Mouse (Mus musculus) myocyte (in vitro differentiated cells): ENCODE measurements around the gene Cnst. TPM values are rescaled to one million over a fixed set of nuclear protein-coding genes. Genes with fewer than 3 reads are reported as not detected.

Experiments
- H3K27me3 ChIP-seq: one replicate; pipeline ENCODE4 v1.6.1; 2011; ENCODE audit not compliant: control insufficient read depth, insufficient read depth, insufficient read length
- H3K36me3 ChIP-seq: one replicate; pipeline ENCODE4 v1.6.1; 2011; ENCODE audit not compliant: control insufficient read depth, insufficient read depth
- H3K4me2 ChIP-seq: one replicate; pipeline ENCODE4 v1.6.1; 2011; ENCODE audit warnings: low read depth, control low read depth
- H3K4me3 ChIP-seq: one replicate; pipeline ENCODE4 v1.5.1; 2011; ENCODE audit warnings: mild to moderate bottlenecking, control low read depth, moderate library complexity
- H3K79me2 ChIP-seq: one replicate; pipeline ENCODE4 v1.6.1; 2011; ENCODE audit not compliant: control insufficient read depth, insufficient read depth
- H3ac ChIP-seq: one replicate; pipeline ENCODE4 v1.6.1; 2011; ENCODE audit not compliant: control insufficient read depth, insufficient read length
- CEBPB ChIP-seq: IDR thresholded peaks from 2 replicates; pipeline ENCODE4 v1.6.1; 2011; ENCODE audit warnings: mild to moderate bottlenecking, moderate library complexity; ENCODE audit not compliant: poor library complexity, insufficient read depth, severe bottlenecking
- E2F4 ChIP-seq: IDR thresholded peaks from one replicate; pipeline ENCODE4 v1.6.1; 2011; ENCODE audit warnings: mild to moderate bottlenecking, control low read depth, moderate library complexity; ENCODE audit not compliant: insufficient read depth
- MAX ChIP-seq: IDR thresholded peaks from one replicate; pipeline ENCODE4 v1.6.1; 2011; ENCODE audit warnings: low read depth, mild to moderate bottlenecking, control low read depth
- MYOD1 ChIP-seq, 3 experiments: IDR thresholded peaks; one replicate each; pipeline ENCODE4 v1.6.1; 2011; ENCODE audit warnings: control low read depth in 2 of 3, low read depth in 2 of 3, mild to moderate bottlenecking in 2 of 3, moderate library complexity in 1 of 3; ENCODE audit not compliant: insufficient read length in 2 of 3, control insufficient read depth in 1 of 3
- MYOG ChIP-seq, 3 experiments: IDR thresholded peaks; one replicate each; pipeline ENCODE4 v1.6.1; 2011; ENCODE audit warnings: control low read depth in 2 of 3, low read depth in 2 of 3, mild to moderate bottlenecking in 2 of 3; ENCODE audit not compliant: insufficient read length in 2 of 3, control insufficient read depth in 1 of 3, insufficient read depth in 1 of 3
- POLR2A ChIP-seq: IDR thresholded peaks from one replicate; pipeline ENCODE4 v1.6.1; 2011; ENCODE audit warnings: low read depth, mild to moderate bottlenecking, control low read depth, moderate library complexity; ENCODE audit not compliant: insufficient read length
- POLR2AphosphoS2 ChIP-seq: IDR thresholded peaks from one replicate; pipeline ENCODE4 v1.6.1; 2011; ENCODE audit warnings: low read depth, control low read depth; ENCODE audit not compliant: insufficient read length
- REST ChIP-seq: IDR thresholded peaks from one replicate; pipeline ENCODE4 v1.6.1; 2011; ENCODE audit warnings: mild to moderate bottlenecking, control low read depth, moderate library complexity; ENCODE audit not compliant: insufficient read depth, insufficient read length
- SRF ChIP-seq: IDR thresholded peaks from one replicate; pipeline ENCODE4 v1.6.1; 2011; ENCODE audit warnings: low read depth; ENCODE audit not compliant: control insufficient read depth, insufficient read length
- TCF12 ChIP-seq: IDR thresholded peaks from one replicate; pipeline ENCODE4 v1.6.1; 2011; ENCODE audit warnings: mild to moderate bottlenecking, control low read depth; ENCODE audit not compliant: poor library complexity, insufficient read depth, severe bottlenecking
- TCF3 ChIP-seq: IDR thresholded peaks from one replicate; pipeline ENCODE4 v1.6.1; 2011; ENCODE audit warnings: low read depth, control low read depth; ENCODE audit not compliant: insufficient read length
- USF1 ChIP-seq: IDR thresholded peaks from one replicate; pipeline ENCODE4 v1.6.1; 2011; ENCODE audit warnings: low read depth, mild to moderate bottlenecking, control low read depth, moderate library complexity
- polyA plus RNA-seq: library from polyadenylated mRNA; unstranded; fragments of >200 nt; fragmentation: generic; extraction: Trizol; gene quantifications from one replicate; pipeline ENCODE4 v1.2.1, GENCODE M21; 2012; ENCODE audit warnings: missing spikeins

Cnst gene
- polyA plus RNA-seq, 1 experiment, result 14.0 TPM

- H3ac ChIP-seq, result no peak overlapping the region
- H3K27me3 ChIP-seq, result no peaks in the 10 kb centered on the region
- H3K4me2 ChIP-seq, result no peak overlapping the region
- no peaks in the 10 kb centered on the region for H3K36me3 ChIP-seq
- H3K4me3 ChIP-seq, result no peak overlapping the region
- TF ChIP-seq POLR2A, result no peak
- no peak for TF ChIP-seq MAX
- no peak for TF ChIP-seq MYOD1 (IDR thresholded peaks at IDR 0.05; ENCODE audit: control insufficient read depth in 1 of 3, insufficient read length in 2 of 3, low read depth in 2 of 3)
- no peak for TF ChIP-seq CEBPB
- no peak for TF ChIP-seq E2F4
- TF ChIP-seq TCF12, result no peak
- TF ChIP-seq USF1, result no peak
- TF ChIP-seq POLR2AphosphoS2, result no peak
- no peak for TF ChIP-seq SRF
- no peak for TF ChIP-seq MYOG (IDR thresholded peaks at IDR 0.05; ENCODE audit: control insufficient read depth in 1 of 3, insufficient read depth in 1 of 3, insufficient read length in 2 of 3, low read depth in 2 of 3)
- H3K79me2 ChIP-seq, result peaks cover 41% of the 10 kb centered on the region
These were observed 3.0 kb downstream of the Cnst start for GRCm38 (mm10) chr1:179548996-179549752.

- Histone ChIP-seq H3ac (no peak overlapping the region), H3K27me3 (no peaks in the 10 kb centered on the region), H3K4me2 (no peak overlapping the region), H3K4me3 (no peak overlapping the region), H3K36me3 (no peaks in the 10 kb centered on the region), H3K79me2 (peaks cover 27% of the 10 kb centered on the region)
- TF ChIP-seq USF1 (no peak), TCF3 (no peak), MYOG (IDR thresholded peaks at IDR 0.05; ENCODE audit: control insufficient read depth in 1 of 3, insufficient read depth in 1 of 3, insufficient read length in 2 of 3, low read depth in 2 of 3) (no peak), TCF12 (no peak), E2F4 (no peak), MYOD1 (IDR thresholded peaks at IDR 0.05; ENCODE audit: control insufficient read depth in 1 of 3, insufficient read length in 2 of 3, low read depth in 2 of 3) (no peak), POLR2AphosphoS2 (no peak), POLR2A (no peak), SRF (no peak), REST (no peak), MAX (no peak), CEBPB (no peak)
These were observed 5.2 kb downstream of the Cnst start for GRCm38 (mm10) chr1:179551336-179551735.

- Histone ChIP-seq H3ac (no peak overlapping the region), H3K79me2 (peaks cover 30% of the 10 kb centered on the region), H3K4me2 (no peak overlapping the region), H3K36me3 (no peaks in the 10 kb centered on the region), H3K4me3 (no peak overlapping the region), H3K27me3 (no peaks in the 10 kb centered on the region)
- no peak for TF ChIP-seq CEBPB
- TF ChIP-seq POLR2AphosphoS2, result no peak
- TF ChIP-seq MAX, result no peak
- no peak for TF ChIP-seq MYOD1 (IDR thresholded peaks at IDR 0.05; ENCODE audit: control insufficient read depth in 1 of 3, insufficient read length in 2 of 3, low read depth in 2 of 3)
- no peak for TF ChIP-seq REST
These were observed 5.8 kb downstream of the Cnst start for GRCm38 (mm10) chr1:179551921-179552320.

- Histone ChIP-seq H3K27me3 (no peaks in the 10 kb centered on the region), H3K36me3 (no peaks in the 10 kb centered on the region), H3K4me2 (no peak overlapping the region), H3ac (no peak overlapping the region), H3K79me2 (peaks cover 23% of the 10 kb centered on the region), H3K4me3 (no peak overlapping the region)
- TF ChIP-seq SRF (no peak), POLR2A (no peak), REST (no peak), MYOD1 (IDR thresholded peaks at IDR 0.05; ENCODE audit: control insufficient read depth in 1 of 3, insufficient read length in 2 of 3, low read depth in 2 of 3) (no peak), TCF12 (no peak), TCF3 (no peak), USF1 (no peak), POLR2AphosphoS2 (no peak), MAX (no peak), E2F4 (no peak), CEBPB (no peak), MYOG (IDR thresholded peaks at IDR 0.05; ENCODE audit: control insufficient read depth in 1 of 3, insufficient read depth in 1 of 3, insufficient read length in 2 of 3, low read depth in 2 of 3) (no peak)
These were observed 6.6 kb downstream of the Cnst start for GRCm38 (mm10) chr1:179552751-179553150.

GRCm38 (mm10) chr1:179553197-179553948 lies 7.2 kb downstream of the Cnst start:
- H3K36me3 ChIP-seq, result no peaks in the 10 kb centered on the region
- H3ac ChIP-seq, result no peak overlapping the region
- H3K79me2 ChIP-seq, result peaks cover 19% of the 10 kb centered on the region
- TF ChIP-seq MYOG (IDR thresholded peaks at IDR 0.05; ENCODE audit: control insufficient read depth in 1 of 3, insufficient read depth in 1 of 3, insufficient read length in 2 of 3, low read depth in 2 of 3), result no peak
- TF ChIP-seq POLR2A, result no peak
- TF ChIP-seq TCF3, result no peak
- TF ChIP-seq USF1, result no peak
- no peak for TF ChIP-seq SRF
- no peak for TF ChIP-seq POLR2AphosphoS2
- no peak for TF ChIP-seq MAX
- TF ChIP-seq TCF12, result no peak
- TF ChIP-seq REST, result no peak
- TF ChIP-seq E2F4, result no peak
- TF ChIP-seq MYOD1 (IDR thresholded peaks at IDR 0.05; ENCODE audit: control insufficient read depth in 1 of 3, insufficient read length in 2 of 3, low read depth in 2 of 3), result no peak
- no peak for TF ChIP-seq CEBPB
- no peak overlapping the region for H3K4me2 ChIP-seq
- H3K27me3 ChIP-seq, result no peaks in the 10 kb centered on the region
- H3K4me3 ChIP-seq, result no peak overlapping the region
